Mouse (Mus musculus) frontal cortex, adult (tissue): Measurements from ENCODE around the gene Usp42.
A peak's percentile ranks its signal among the peaks of the same experiment; 100 is the strongest.

Source experiments
- ATAC-seq: cut with Nextera tagmentation; 2 replicates; pipeline ENCODE4 v1.9.2; 2017; ENCODE audit warnings: mild to moderate bottlenecking, moderate library complexity, mixed read lengths; ENCODE audit not compliant: low TSS enrichment

Usp42 gene

GRCm38 (mm10) chr5:143690392-143690791 lies 41.7 kb downstream of the Usp42 start:
- ATAC-seq = peak; percentile 31; the same call in 1 of the 2 replicates

DNA sequence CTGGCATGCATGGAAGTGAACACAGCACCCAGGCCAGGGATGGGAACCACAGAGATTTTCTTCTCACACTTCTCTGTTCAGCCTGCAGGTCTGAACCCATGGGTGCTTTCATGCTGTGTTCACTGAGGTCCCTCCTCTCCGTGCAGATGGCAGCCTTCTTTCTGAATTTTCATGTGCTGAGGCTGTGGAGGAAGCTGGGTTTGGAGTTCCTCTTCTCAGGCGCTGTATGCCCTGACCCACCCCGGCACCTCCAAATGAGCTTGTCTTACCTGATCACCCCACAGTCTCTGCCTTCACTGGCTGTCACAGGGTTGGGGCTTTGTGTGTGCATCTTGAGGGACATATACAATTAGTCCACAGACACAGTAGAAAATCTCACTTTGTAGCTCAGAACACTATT lies 44.5 kb downstream of the Usp42 start:
- no peak for ATAC-seq

GRCm38 (mm10) chr5:143686456-143686855 lies 45.6 kb downstream of the Usp42 start:
- ATAC-seq = peak; percentile 22; the same call in 1 of the 2 replicates

DNA sequence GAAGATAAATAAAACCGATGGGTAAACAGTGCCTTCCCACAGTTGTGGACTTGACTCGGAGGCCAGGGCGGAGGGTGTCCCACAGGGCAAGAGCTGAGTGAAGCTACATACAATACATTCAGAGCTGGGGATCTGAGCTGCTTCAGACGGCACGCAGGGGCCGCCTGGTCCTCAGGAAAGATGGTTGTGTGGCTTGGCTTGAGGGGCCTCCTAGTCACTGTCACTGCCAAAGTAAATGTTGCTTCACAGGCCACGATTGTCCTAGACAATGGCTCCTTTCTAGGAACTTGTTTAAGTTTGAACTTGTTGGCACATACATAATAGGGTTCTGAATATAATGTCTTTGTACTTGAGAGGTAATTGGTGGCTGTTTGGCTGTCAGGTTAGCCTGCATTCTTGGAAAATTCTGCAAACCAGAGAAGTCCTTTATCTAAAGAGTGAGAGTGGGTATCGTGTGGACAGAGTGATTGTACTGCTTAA lies 47.1 kb downstream of the Usp42 start:
- ATAC-seq = no peak

DNA sequence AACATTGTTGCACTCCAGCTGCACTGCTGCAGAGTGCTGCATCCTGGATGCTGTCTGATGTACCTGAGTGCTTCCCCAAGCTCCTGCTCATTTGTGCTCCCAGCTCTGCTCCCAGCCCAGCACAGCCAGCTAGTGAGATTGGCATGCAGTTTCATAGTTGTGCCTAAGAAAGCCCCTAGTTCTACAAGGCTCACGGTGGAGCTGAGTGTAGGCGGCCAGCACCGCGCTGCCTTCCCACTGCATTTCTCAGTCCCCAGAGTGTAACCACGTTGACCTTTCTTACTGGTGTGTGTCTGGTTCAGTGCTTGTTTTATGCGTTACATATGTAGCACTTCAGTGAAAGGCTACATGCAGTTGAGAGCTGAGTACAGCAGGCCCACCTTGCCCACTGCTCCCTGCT lies 48.4 kb downstream of the Usp42 start:
- peak; percentile 15; the same call in 1 of the 2 replicates for ATAC-seq

GRCm38 (mm10) chr5:143679654-143680053 lies 52.4 kb downstream of the Usp42 start:
- ATAC-seq = no peak

DNA sequence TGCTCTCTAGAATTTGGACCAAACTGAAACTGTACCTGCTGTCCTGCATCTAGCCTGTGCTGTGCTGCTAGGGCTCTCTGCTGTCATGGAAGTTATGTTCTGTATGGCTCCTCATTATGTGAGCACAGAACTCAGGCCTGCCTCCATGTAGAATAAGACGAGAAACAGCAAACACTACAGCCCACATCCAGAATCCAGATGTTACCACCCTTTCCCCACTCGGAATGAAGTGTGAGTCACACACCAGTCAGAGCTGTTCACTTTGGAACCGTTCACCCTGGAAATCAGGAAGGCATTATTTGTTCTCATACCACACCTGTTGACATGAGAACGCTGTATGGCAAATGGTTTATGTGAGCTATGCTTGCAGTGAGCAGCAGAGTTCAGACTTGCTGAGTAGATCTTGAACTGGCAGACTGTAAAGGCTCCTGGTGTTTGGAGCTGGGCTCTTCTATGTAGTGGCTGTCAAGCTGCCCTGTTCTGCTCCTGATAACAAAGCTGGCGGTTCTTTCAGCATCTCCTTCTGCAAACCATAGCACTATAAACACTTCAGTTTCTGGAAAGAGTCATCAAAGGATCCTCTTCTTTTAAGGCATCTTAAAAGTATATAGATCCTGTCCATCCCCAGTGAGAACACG lies 53.3 kb downstream of the Usp42 start:
- no peak for ATAC-seq

DNA sequence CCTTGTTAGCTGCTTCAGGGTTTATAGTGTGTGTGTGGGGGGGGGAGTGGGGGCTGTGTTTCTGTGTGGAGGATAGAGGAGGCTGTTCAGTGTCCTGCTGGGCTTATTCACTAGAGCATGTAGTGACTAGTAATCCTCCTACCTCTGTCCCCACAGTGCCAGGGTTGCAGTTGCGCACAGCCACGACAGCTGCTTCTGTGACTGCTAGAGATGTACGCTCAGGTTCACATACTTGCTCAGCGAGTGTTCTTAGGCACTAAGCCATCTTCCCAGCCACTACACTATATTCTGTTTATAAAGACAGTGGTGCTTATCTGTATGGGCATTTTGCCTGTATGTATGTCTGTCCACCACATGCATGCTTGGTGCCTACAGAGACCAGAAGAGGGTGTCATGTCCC lies 54.7 kb downstream of the Usp42 start:
- no peak for ATAC-seq

GRCm38 (mm10) chr5:143676218-143676985 lies 55.7 kb downstream of the Usp42 start:
- no peak for ATAC-seq

DNA sequence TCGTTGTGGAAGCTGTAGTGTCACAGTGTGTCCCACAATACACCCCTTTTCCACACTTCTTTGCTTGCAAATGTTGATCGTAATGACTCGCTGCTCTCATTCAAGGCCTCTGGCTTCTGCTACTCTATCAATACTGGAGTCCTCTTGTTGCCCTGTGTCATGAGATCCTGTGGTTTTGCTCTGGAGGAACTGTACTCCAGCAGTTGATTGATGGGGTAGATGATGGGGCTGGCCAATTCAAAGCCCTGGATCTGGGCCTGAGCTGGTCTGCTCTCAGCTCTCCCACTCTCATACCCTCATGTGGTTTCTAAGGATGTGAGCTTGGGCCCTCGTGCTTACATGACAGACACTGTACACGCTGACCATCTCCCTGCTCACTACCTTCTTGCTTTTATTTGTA lies 57.5 kb downstream of the Usp42 start:
- no peak for ATAC-seq

DNA sequence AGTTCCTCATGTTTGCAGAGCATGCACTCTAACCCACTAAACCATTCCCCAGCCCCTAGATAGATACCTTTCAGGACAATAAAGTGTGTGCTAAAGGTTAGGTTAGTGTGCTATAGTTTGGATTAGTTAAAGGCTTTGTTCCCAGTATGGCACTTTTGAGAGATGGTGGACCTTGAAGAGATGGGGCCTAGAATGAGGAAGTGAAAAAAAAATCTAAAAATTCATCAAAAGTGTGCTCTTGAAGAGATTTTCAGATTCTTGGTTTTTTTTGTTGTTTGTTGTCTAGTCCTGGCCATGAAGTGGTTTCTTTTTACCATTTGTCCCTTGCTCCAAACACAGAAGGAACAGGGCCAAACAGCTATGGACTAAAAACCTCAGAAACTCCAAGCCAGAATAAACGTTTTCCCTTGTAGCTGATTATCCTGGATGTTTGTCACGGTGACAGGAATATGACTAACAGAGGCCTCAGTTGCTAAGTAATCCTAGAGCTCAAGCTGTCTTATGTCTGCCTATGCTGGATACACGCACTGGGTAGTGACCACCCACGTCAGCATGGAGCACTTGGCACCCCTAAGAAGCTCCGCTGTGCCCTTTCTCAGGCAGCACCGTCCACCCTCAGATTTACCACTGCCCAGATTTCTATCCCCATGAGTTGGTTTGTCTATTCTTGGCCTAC lies 61.2 kb downstream of the Usp42 start:
- ATAC-seq = peak; percentile 77

GRCm38 (mm10) chr5:143669839-143670238 lies 62.2 kb downstream of the Usp42 start:
- ATAC-seq = no peak

DNA sequence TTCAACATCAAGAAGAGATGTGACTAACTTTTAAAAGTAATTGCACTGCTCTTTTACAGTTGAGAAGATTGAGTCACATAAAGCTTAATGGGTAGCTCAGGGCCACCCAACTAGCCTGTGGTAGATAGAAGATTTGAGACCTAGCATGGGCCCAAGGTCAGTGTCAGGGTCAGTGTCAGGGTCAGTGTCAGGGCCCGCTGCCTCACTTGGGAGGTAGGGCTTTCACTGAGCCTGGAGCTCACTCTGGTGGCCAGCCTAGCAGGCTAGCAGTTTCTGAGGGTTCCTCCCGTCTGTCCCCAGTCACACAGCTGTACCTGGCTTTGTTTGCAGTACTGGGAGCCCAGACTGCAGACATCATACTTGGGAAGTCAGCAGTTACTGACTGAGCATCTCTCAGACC lies 62.7 kb downstream of the Usp42 start:
- no peak for ATAC-seq

GRCm38 (mm10) chr5:143668884-143669283 lies 63.2 kb downstream of the Usp42 start:
- no peak for ATAC-seq

DNA sequence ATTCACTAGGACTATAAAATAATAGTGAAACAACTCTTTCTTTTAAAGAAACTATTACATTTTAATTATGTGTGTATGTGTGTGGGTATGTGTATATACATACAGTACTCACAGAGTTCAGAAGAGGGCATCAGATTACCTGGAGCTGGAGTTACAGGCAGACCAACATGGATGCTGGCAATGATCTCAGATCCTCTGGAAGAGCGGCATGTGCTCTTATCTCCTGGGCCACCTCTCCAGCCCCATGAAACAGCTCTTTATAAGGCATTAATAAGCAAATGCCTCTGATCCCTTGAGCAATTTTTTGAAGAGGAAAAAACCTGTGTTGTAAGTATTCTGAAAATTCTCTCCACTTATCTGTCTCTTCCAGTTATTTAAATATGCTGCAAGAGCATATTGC lies 66.1 kb downstream of the Usp42 start:
- no peak for ATAC-seq

DNA sequence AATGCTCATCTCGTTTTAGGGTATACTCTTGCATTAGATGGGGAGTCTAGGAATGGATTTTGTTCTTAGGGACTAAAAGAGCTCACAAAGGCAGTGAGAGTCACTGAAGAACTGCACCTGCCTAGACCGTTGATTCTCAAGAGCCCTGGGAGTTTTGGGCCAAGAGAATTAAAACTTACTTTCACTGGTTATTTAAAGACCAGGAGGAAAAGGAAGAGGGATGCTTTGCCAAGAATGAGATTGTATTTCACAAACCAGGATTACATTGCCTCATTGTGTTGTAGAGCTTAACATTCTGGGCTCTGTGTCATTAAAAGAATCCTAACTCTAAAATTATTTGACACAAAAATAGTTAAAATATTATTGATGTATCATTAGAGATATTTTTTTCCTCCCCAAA lies 66.5 kb downstream of the Usp42 start:
- ATAC-seq = no peak

GRCm38 (mm10) chr5:143663074-143663687 lies 68.9 kb downstream of the Usp42 start:
- ATAC-seq = no peak
